Mouse (Mus musculus) lung, adult 2 months (tissue): Measurements from ENCODE around the gene Nhlrc1.

ENCODE experiments used
- CTCF ChIP-seq: fragments of 200-500 bp; IDR thresholded peaks from 2 replicates; pipeline ENCODE4 v1.5.1; 2011; ENCODE audit warnings: mild to moderate bottlenecking, low read length, control low read depth; ENCODE audit not compliant: insufficient read depth
- POLR2A ChIP-seq: fragments of 200-500 bp; IDR thresholded peaks from 2 replicates; pipeline ENCODE4 v1.6.1; 2011; ENCODE audit warnings: low read depth, mild to moderate bottlenecking, control low read depth, low read length, borderline replicate concordance; ENCODE audit errors: extremely low read depth

DNA sequence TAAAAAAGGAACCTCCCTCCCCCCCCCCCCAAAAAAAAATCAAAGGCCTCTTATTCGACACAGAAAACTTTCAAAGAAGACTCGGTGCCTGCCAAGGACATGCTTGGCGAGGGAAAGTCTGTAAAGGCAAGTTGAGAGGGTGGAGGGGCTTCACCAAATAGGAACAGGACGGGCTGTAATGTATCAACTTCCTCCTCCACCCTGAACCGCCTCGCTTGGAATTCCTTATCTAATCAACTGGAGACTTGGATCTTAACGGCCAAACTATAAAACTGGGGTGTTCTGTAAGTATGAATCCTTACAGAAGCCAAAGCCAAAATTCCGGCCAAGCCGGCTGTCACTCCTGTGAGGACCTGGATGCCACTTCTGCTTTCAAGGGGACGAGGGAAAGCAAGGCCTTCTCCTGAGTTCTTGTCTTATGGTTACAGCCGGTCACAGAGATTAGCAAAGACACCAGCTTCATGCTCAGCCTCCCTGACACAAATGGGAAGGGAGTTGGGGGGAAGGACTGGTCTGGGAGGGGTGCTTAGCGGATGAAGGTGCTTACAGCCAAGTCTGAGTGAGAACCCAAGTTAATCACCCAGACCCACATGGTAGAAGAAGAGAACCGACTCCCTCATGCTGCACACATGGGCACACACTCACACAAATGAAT is 34.7 kb downstream of the Nhlrc1 start:
- TF ChIP-seq POLR2A (no peak), CTCF (no peak)
